Mouse (Mus musculus): Measurements from ENCODE around the gene Arhgef11.

DNA sequence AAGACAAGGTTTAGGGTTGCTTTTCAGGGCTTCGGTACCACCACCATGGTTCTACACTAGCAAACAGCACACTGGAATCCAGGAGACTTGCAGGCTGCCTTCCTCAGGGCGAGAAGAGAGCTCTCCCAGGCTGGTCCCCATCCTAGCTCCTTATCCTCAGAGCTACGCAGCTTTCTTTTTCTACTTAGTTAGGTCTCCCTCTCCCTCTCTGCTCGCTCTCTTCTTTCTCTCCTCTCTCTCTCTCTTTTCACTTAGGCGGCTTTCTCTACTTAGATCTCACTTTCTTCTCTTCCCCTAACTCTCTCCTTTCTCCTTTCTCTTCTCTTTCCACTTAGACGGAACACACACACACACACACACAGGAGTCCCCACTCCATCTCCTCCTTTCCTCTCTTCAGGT lies 151.1 kb downstream of the Arhgef11 start:
- TF ChIP-seq FOSL1 (IDR thresholded peaks at IDR 0.05; ENCODE audit: insufficient read depth, low read length, poor library complexity, severe bottlenecking) (no peak), USF1 (IDR thresholded peaks at IDR 0.05; ENCODE audit: low read depth) (no peak), CTCF (IDR thresholded peaks at IDR 0.05; ENCODE audit: control insufficient read depth, insufficient read depth, insufficient read length) (no peak), MAX (IDR thresholded peaks at IDR 0.05) (no peak), MYOG (IDR thresholded peaks at IDR 0.05; ENCODE audit: control insufficient read depth, extremely low read depth, insufficient read length) (no peak)
